Mouse (Mus musculus) embryonic fibroblast, embryonic 13.5 days (primary cell): ENCODE measurements around the gene Crybb3. TPM values are rescaled to one million over a fixed set of nuclear protein-coding genes. Genes with fewer than 3 reads are reported as not detected.
A peak's percentile ranks its signal among the peaks of the same experiment; 100 is the strongest.

ENCODE experiments used
- H3K27ac ChIP-seq: 2 replicates; pipeline ENCODE4 v1.5.1; 2012; ENCODE audit warnings: low read length, control low read depth, inconsistent platforms; ENCODE audit not compliant: insufficient read depth
- H3K4me1 ChIP-seq: 2 replicates; pipeline ENCODE4 v1.6.1; 2011; ENCODE audit warnings: low read length; ENCODE audit not compliant: control insufficient read depth, insufficient read depth
- H3K4me3 ChIP-seq: 2 replicates; pipeline ENCODE4 v1.5.1; 2011; ENCODE audit warnings: mild to moderate bottlenecking, control low read depth, low read length; ENCODE audit not compliant: insufficient read depth
- CTCF ChIP-seq: IDR thresholded peaks from 2 replicates; pipeline ENCODE4 v1.5.1; 2011; ENCODE audit warnings: mild to moderate bottlenecking, control low read depth, low read length, moderate library complexity, borderline replicate concordance; ENCODE audit not compliant: insufficient read depth
- POLR2A ChIP-seq: IDR thresholded peaks from 2 replicates; pipeline ENCODE4 v1.6.1; 2011; ENCODE audit warnings: low read depth, mild to moderate bottlenecking, control low read depth, low read length, moderate library complexity
- polyA plus RNA-seq: library from polyadenylated mRNA; stranded (reverse); fragments of >200 nt; gene quantifications from 2 replicates; pipeline ENCODE4 v1.2.4, GENCODE M21; 2011; ENCODE audit warnings: low read depth; ENCODE audit not compliant: missing spikeins, insufficient read length

Gene Crybb3
- polyA plus RNA-seq, 1 experiment: not detected

DNA sequence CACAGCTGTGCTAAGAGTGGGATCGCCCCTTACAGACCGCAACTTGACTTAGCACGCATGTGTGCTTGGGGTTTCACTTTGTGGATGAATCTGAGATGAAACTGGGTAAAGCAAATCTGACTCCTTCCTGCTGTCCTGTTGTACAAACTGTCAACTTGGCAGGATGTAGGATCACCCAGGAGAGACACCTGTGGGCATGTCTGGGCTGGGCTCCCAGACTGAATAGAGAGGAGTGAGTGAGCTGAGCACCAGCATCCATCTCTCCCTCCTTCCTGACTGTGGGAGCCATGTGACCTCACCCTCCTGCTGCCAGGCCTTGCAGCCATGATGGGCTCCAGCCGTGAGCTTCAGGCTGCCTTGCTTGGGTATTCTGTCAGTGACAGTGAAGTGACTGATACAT, 24.1 kb upstream of the Crybb3 start:
- peaks cover 3% of the 10 kb centered on the region for H3K4me1 ChIP-seq
- no peak overlapping the region for H3K4me3 ChIP-seq
- TF ChIP-seq CTCF (no peak), POLR2A (no peak)
- H3K27ac ChIP-seq: no peak overlapping the region

DNA sequence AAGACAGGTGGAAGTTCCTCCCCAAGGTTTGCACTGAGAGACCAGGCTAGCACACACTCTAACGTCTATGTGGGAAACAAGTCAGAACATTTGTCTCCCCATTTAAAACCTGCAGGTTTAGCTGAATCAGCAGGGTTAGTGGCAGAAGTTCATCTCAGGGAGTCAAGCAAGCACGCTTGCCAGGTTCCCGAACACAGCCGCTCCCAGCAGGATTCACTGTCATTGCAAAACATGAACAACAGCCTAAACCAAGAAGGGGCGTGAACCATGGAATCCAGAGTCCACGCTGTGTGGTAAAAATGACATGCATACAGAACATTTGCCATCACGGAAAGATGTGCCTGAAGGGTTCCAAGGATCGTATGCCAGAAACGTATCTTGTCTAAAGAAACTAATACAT, 23.7 kb upstream of the Crybb3 start:
- Histone ChIP-seq H3K27ac (no peak overlapping the region), H3K4me1 (peaks cover 3% of the 10 kb centered on the region), H3K4me3 (no peak overlapping the region)
- TF ChIP-seq POLR2A (no peak), CTCF (no peak)

- no peak overlapping the region for H3K4me3 ChIP-seq
- H3K4me1 ChIP-seq: peaks cover 3% of the 10 kb centered on the region
- no peak overlapping the region for H3K27ac ChIP-seq
- TF ChIP-seq CTCF (no peak), POLR2A (no peak)
Observed at GRCm38 (mm10) chr5:113102455-113102854, 21.1 kb upstream of the Crybb3 start.

GRCm38 (mm10) chr5:113101457-113101856, 20.1 kb upstream of the Crybb3 start:
- no peak for TF ChIP-seq POLR2A
- TF ChIP-seq CTCF: no peak
- Histone ChIP-seq H3K4me1 (no peaks in the 10 kb centered on the region), H3K4me3 (no peak overlapping the region), H3K27ac (no peak overlapping the region)

GRCm38 (mm10) chr5:113100422-113100821, 19.0 kb upstream of the Crybb3 start:
- H3K4me3 ChIP-seq: no peak overlapping the region
- no peak overlapping the region for H3K27ac ChIP-seq
- TF ChIP-seq CTCF (no peak), POLR2A (no peak)
- no peaks in the 10 kb centered on the region for H3K4me1 ChIP-seq

GRCm38 (mm10) chr5:113099546-113099945, 18.2 kb upstream of the Crybb3 start:
- no peak overlapping the region for H3K27ac ChIP-seq
- H3K4me3 ChIP-seq: no peak overlapping the region
- TF ChIP-seq POLR2A: no peak
- peak; percentile 100 for TF ChIP-seq CTCF
- H3K4me1 ChIP-seq: no peaks in the 10 kb centered on the region

DNA sequence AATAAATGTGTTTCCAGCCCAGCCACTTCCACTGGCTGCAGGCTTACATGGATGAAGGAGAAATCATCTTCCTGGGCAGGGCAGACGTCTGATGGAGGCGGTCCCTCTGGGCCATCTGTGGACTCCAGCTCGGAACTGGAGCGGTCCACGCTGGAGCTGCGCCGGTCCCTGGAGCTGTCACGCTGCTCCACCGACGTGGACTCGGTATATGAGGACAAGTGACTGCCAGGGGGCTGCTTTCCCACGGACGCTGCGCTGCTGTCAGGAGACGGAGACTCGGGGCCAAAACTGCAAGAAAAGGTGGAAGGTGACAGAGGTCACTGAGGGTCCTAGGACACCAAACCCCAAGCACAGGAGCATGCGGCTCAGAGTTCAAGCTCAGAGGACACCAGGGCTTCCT, 16.2 kb upstream of the Crybb3 start:
- Histone ChIP-seq H3K4me1 (no peaks in the 10 kb centered on the region), H3K27ac (no peak overlapping the region), H3K4me3 (no peak overlapping the region)
- TF ChIP-seq POLR2A: no peak
- TF ChIP-seq CTCF: no peak

GRCm38 (mm10) chr5:113095456-113095855, 14.1 kb upstream of the Crybb3 start:
- no peak for TF ChIP-seq CTCF
- TF ChIP-seq POLR2A: no peak
- H3K27ac ChIP-seq: no peak overlapping the region
- no peaks in the 10 kb centered on the region for H3K4me1 ChIP-seq
- no peak overlapping the region for H3K4me3 ChIP-seq

DNA sequence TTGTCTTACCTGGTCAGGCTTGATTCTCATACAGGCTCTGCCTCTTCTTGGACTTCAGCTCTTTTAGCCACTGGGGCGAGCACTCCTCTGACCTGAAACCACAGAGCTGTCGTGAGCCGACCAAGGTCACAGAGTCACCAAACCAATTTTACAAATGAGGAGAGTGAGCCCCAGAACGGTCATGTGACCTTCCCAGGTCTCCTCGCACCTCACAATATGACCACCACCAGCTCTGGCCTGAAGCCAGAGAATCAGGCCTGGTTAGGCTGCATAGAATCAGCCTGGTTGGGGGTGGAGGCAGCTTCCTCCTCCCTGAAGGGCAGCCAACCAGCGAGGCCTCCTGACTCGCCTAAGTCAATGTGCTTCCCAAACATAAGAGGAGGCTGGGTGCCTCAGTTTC, 11.0 kb upstream of the Crybb3 start:
- H3K4me1 ChIP-seq: no peaks in the 10 kb centered on the region
- no peak overlapping the region for H3K27ac ChIP-seq
- no peak for TF ChIP-seq POLR2A
- TF ChIP-seq CTCF: no peak
- H3K4me3 ChIP-seq: no peak overlapping the region

GRCm38 (mm10) chr5:113091162-113091561, 9.8 kb upstream of the Crybb3 start:
- TF ChIP-seq CTCF: peak; percentile 71; the same call in 1 of the 2 replicates
- no peak for TF ChIP-seq POLR2A
- H3K4me3 ChIP-seq: no peak overlapping the region
- no peaks in the 10 kb centered on the region for H3K4me1 ChIP-seq
- no peak overlapping the region for H3K27ac ChIP-seq

DNA sequence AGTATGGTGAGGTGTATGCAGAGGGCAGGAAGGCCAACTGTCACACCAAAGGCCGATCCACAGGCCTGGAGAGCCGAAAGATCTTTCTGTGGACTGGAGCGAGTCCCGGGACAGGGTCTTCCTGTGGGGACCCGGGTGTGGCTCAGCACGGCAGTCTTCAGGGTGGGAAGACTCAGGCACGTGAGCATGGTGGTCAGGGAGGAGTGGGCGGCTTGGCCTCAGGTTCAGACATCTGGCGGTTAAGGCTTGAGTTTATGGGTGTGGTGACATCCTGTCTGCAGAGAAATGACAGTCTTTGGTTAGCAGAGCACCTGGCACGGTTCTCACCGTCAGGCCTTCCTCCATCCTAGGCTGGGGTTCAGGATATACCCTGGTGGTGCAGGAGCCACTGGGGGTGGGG, 9.4 kb upstream of the Crybb3 start:
- TF ChIP-seq CTCF (no peak), POLR2A (no peak)
- Histone ChIP-seq H3K4me1 (no peaks in the 10 kb centered on the region), H3K27ac (no peak overlapping the region), H3K4me3 (no peak overlapping the region)
